Mouse (Mus musculus) liver, embryonic 13.5 days (tissue): ENCODE measurements around the gene Smco4. TPM values are rescaled to one million over a fixed set of nuclear protein-coding genes. Genes with fewer than 3 reads are reported as not detected.

ENCODE experiments used
- ATAC-seq: fragments of 200-750 bp; cut with Nextera tagmentation; 2 replicates; pipeline ENCODE4 v1.8.0; 2017; ENCODE audit warnings: low read depth, mild to moderate bottlenecking, moderate number of reproducible peaks, moderate library complexity
- DNase-seq: peaks from one replicate; pipeline ENCODE4 v3.0.0; 2022
- H3K27ac ChIP-seq: fragments of 300-500 bp; sonication (generic); 2 replicates; pipeline ENCODE4 v1.5.1; 2015; ENCODE audit warnings: moderate library complexity, mild to moderate bottlenecking, inconsistent platforms
- H3K27me3 ChIP-seq: fragments of 300-500 bp; sonication (generic); 2 replicates; pipeline ENCODE4 v1.6.1; 2015; ENCODE audit warnings: mild to moderate bottlenecking, inconsistent platforms
- H3K36me3 ChIP-seq: fragments of 300-500 bp; sonication (generic); 2 replicates; pipeline ENCODE4 v1.6.1; 2015; ENCODE audit warnings: mild to moderate bottlenecking, inconsistent platforms
- H3K4me1 ChIP-seq: fragments of 300-500 bp; sonication (generic); replicated peaks from 2 replicates; pipeline ENCODE4 v1.6.1; 2015; ENCODE audit warnings: inconsistent platforms
- H3K4me2 ChIP-seq: fragments of 300-500 bp; sonication (generic); 2 replicates; pipeline ENCODE4 v1.6.1; 2015; ENCODE audit warnings: inconsistent platforms, mild to moderate bottlenecking, moderate library complexity
- H3K4me3 ChIP-seq: fragments of 300-500 bp; sonication (generic); replicated peaks from 2 replicates; pipeline ENCODE4 v1.5.1; 2015; ENCODE audit warnings: mild to moderate bottlenecking, inconsistent platforms
- H3K9ac ChIP-seq: fragments of 300-500 bp; sonication (generic); 2 replicates; pipeline ENCODE4 v1.6.1; 2015; ENCODE audit warnings: mild to moderate bottlenecking, inconsistent platforms
- H3K9me3 ChIP-seq: fragments of 300-500 bp; sonication (generic); replicated peaks from 2 replicates; pipeline ENCODE4 v1.6.1; 2016; ENCODE audit warnings: inconsistent platforms
- WGBS: fragments of 180-500 bp; shearing (Covaris S2); methylation state at CpG from one replicate; pipeline ENCODE4 v1.1.7; 2015; ENCODE audit not compliant: insufficient replicate concordance; 5-methylcytosine and 5-hydroxymethylcytosine counted together
- polyA plus RNA-seq: library from polyadenylated mRNA; unstranded; fragments of >200 nt; fragmentation: Nextera tagmentation; extraction: Ambion mirVana; gene quantifications from 2 replicates; pipeline ENCODE4 v1.2.1, GENCODE M21; 2015

The Smco4 gene
- polyA plus RNA-seq, 1 experiment from 2014 or later = 1.7 TPM

GRCm38 (mm10) chr9:15509363-15509762, 16.1 kb downstream of the Smco4 start:
- DNase-seq (no peak), ATAC-seq (no peak)
- WGBS = 54% methylated on average over 3 of the region's 3 CpGs
- H3K4me2 ChIP-seq = no peak overlapping the region
- H3K4me3 ChIP-seq = no peak overlapping the region
- no peak overlapping the region for H3K9ac ChIP-seq
- no peaks in the 10 kb centered on the region for H3K9me3 ChIP-seq
- H3K27me3 ChIP-seq = no peaks in the 10 kb centered on the region
- no peak overlapping the region for H3K27ac ChIP-seq
- 0 out of 2 replicates have a peak, but pooled peaks cover 2% of the 10 kb centered on the region for H3K36me3 ChIP-seq
- H3K4me1 ChIP-seq = peaks cover 33% of the 10 kb centered on the region

- no peak overlapping the region for H3K9ac ChIP-seq
- no peak overlapping the region for H3K27ac ChIP-seq
- DNase-seq (no peak), ATAC-seq (no peak)
- no peaks in the 10 kb centered on the region for H3K9me3 ChIP-seq
- WGBS = 64% methylated on average over 3 of the region's 3 CpGs
- 0 out of 2 replicates have a peak, but pooled peaks cover 2% of the 10 kb centered on the region for H3K36me3 ChIP-seq
- peaks cover 23% of the 10 kb centered on the region for H3K4me1 ChIP-seq
- H3K4me2 ChIP-seq = no peak overlapping the region
- H3K27me3 ChIP-seq = no peaks in the 10 kb centered on the region
- no peak overlapping the region for H3K4me3 ChIP-seq
Measured at GRCm38 (mm10) chr9:15510557-15511310, 17.5 kb downstream of the Smco4 start.

GRCm38 (mm10) chr9:15512918-15513317, 19.7 kb downstream of the Smco4 start:
- no peak overlapping the region for H3K4me2 ChIP-seq
- H3K4me1 ChIP-seq = peaks cover 4% of the 10 kb centered on the region; the same call in 1 of the 2 replicates
- DNase-seq = no peak
- 55% methylated on average over 7 of the region's 7 CpGs for WGBS
- H3K4me3 ChIP-seq = no peak overlapping the region
- peaks cover 2% of the 10 kb centered on the region; the same call in 1 of the 2 replicates for H3K36me3 ChIP-seq
- ATAC-seq = no peak
- no peaks in the 10 kb centered on the region for H3K27me3 ChIP-seq
- no peaks in the 10 kb centered on the region for H3K9me3 ChIP-seq
- no peak overlapping the region for H3K27ac ChIP-seq
- no peak overlapping the region for H3K9ac ChIP-seq

GRCm38 (mm10) chr9:15516007-15516406, 22.8 kb downstream of the Smco4 start:
- H3K36me3 ChIP-seq = peaks cover 2% of the 10 kb centered on the region; the same call in 1 of the 2 replicates
- no peaks in the 10 kb centered on the region for H3K9me3 ChIP-seq
- WGBS = 62% methylated on average over 2 of the region's 2 CpGs
- ATAC-seq (no peak), DNase-seq (no peak)
- no peak overlapping the region for H3K9ac ChIP-seq
- no peak overlapping the region for H3K4me3 ChIP-seq
- no peak overlapping the region for H3K27ac ChIP-seq
- no peaks in the 10 kb centered on the region; the same call in 1 of the 2 replicates for H3K4me1 ChIP-seq
- H3K27me3 ChIP-seq = no peaks in the 10 kb centered on the region
- H3K4me2 ChIP-seq = no peak overlapping the region

GRCm38 (mm10) chr9:15517979-15518378, 24.7 kb downstream of the Smco4 start:
- no peak overlapping the region for H3K4me3 ChIP-seq
- 74% methylated on average over 4 of the region's 4 CpGs for WGBS
- no peaks in the 10 kb centered on the region for H3K4me1 ChIP-seq
- no peaks in the 10 kb centered on the region for H3K27me3 ChIP-seq
- DNase-seq = no peak
- peaks cover 2% of the 10 kb centered on the region; the same call in 1 of the 2 replicates for H3K36me3 ChIP-seq
- H3K9ac ChIP-seq = no peak overlapping the region
- H3K4me2 ChIP-seq = no peak overlapping the region
- H3K27ac ChIP-seq = no peak overlapping the region
- no peak for ATAC-seq
- H3K9me3 ChIP-seq = no peaks in the 10 kb centered on the region

GRCm38 (mm10) chr9:15522348-15522747, 29.1 kb downstream of the Smco4 start:
- H3K4me1 ChIP-seq = no peaks in the 10 kb centered on the region
- no peaks in the 10 kb centered on the region for H3K9me3 ChIP-seq
- H3K36me3 ChIP-seq = no peaks in the 10 kb centered on the region; the same call in 1 of the 2 replicates
- WGBS = 77% methylated on average over 10 of the region's 10 CpGs
- H3K4me2 ChIP-seq = no peak overlapping the region
- no peaks in the 10 kb centered on the region for H3K27me3 ChIP-seq
- no peak overlapping the region for H3K27ac ChIP-seq
- no peak overlapping the region for H3K4me3 ChIP-seq
- no peak for ATAC-seq
- H3K9ac ChIP-seq = no peak overlapping the region
- DNase-seq = no peak

GRCm38 (mm10) chr9:15522887-15523286, 29.7 kb downstream of the Smco4 start:
- Histone ChIP-seq H3K4me2 (no peak overlapping the region), H3K27me3 (no peaks in the 10 kb centered on the region), H3K4me1 (no peaks in the 10 kb centered on the region), H3K9ac (no peak overlapping the region), H3K9me3 (no peaks in the 10 kb centered on the region), H3K4me3 (no peak overlapping the region), H3K27ac (no peak overlapping the region), H3K36me3 (no peaks in the 10 kb centered on the region)
- ATAC-seq (no peak), DNase-seq (no peak)
- WGBS = 73% methylated on average over 5 of the region's 5 CpGs

- H3K4me1 ChIP-seq = peaks cover 5% of the 10 kb centered on the region; the same call in 1 of the 2 replicates
- no peak overlapping the region for H3K9ac ChIP-seq
- H3K4me3 ChIP-seq = no peak overlapping the region
- ATAC-seq (no peak), DNase-seq (no peak)
- H3K9me3 ChIP-seq = no peaks in the 10 kb centered on the region
- no peaks in the 10 kb centered on the region for H3K36me3 ChIP-seq
- no peak overlapping the region for H3K4me2 ChIP-seq
- no peaks in the 10 kb centered on the region for H3K27me3 ChIP-seq
- no peak overlapping the region for H3K27ac ChIP-seq
- 74% methylated on average over 6 of the region's 6 CpGs for WGBS
Measured at GRCm38 (mm10) chr9:15523646-15524045, 30.4 kb downstream of the Smco4 start.

- Histone ChIP-seq H3K4me1 (peaks cover 21% of the 10 kb centered on the region), H3K9ac (no peak overlapping the region), H3K27ac (no peak overlapping the region), H3K9me3 (no peaks in the 10 kb centered on the region), H3K27me3 (no peaks in the 10 kb centered on the region), H3K4me3 (no peak overlapping the region), H3K36me3 (no peaks in the 10 kb centered on the region), H3K4me2 (no peak overlapping the region)
- ATAC-seq (no peak), DNase-seq (no peak)
- WGBS = 62% methylated on average over 8 of the region's 8 CpGs
Measured at GRCm38 (mm10) chr9:15525246-15525645, 32.0 kb downstream of the Smco4 start.

- no peak overlapping the region for H3K4me3 ChIP-seq
- no peaks in the 10 kb centered on the region for H3K36me3 ChIP-seq
- H3K9me3 ChIP-seq = no peaks in the 10 kb centered on the region
- 69% methylated on average over 7 of the region's 7 CpGs for WGBS
- H3K4me1 ChIP-seq = peaks cover 31% of the 10 kb centered on the region
- no peak for ATAC-seq
- H3K9ac ChIP-seq = no peak overlapping the region
- DNase-seq = no peak
- H3K27ac ChIP-seq = no peak overlapping the region
- no peaks in the 10 kb centered on the region for H3K27me3 ChIP-seq
- no peak overlapping the region for H3K4me2 ChIP-seq
Measured at GRCm38 (mm10) chr9:15526539-15526938, 33.3 kb downstream of the Smco4 start.

GRCm38 (mm10) chr9:15527846-15528245, 34.6 kb downstream of the Smco4 start:
- no peaks in the 10 kb centered on the region for H3K36me3 ChIP-seq
- H3K4me2 ChIP-seq = no peak overlapping the region
- H3K4me3 ChIP-seq = no peak overlapping the region
- DNase-seq (no peak), ATAC-seq (no peak)
- H3K27ac ChIP-seq = no peak overlapping the region
- no peaks in the 10 kb centered on the region for H3K9me3 ChIP-seq
- peaks cover 31% of the 10 kb centered on the region for H3K4me1 ChIP-seq
- no peaks in the 10 kb centered on the region for H3K27me3 ChIP-seq
- WGBS = 65% methylated on average over 6 of the region's 6 CpGs
- no peak overlapping the region for H3K9ac ChIP-seq

- ATAC-seq = no peak
Measured at GRCm38 (mm10) chr9:15528368-15528767, 35.1 kb downstream of the Smco4 start.

More at GRCm38 (mm10) chr9:15528368-15528767, 35.1 kb downstream of the Smco4 start:
- Histone ChIP-seq H3K4me1 (peaks cover 31% of the 10 kb centered on the region), H3K27me3 (no peaks in the 10 kb centered on the region), H3K4me2 (no peak overlapping the region), H3K9me3 (no peaks in the 10 kb centered on the region), H3K4me3 (no peak overlapping the region), H3K36me3 (no peaks in the 10 kb centered on the region), H3K27ac (no peak overlapping the region), H3K9ac (no peak overlapping the region)
- DNase-seq = no peak
- 73% methylated on average over 7 of the region's 7 CpGs for WGBS
